Mouse (Mus musculus) stomach, postnatal 0 days (tissue): ENCODE data around the gene BC028528.

Experiments
- CTCF ChIP-seq: IDR thresholded peaks from 2 replicates; pipeline ENCODE4 v1.5.1; 2016; ENCODE audit warnings: antibody characterized with exemption, low read depth, mild to moderate bottlenecking, moderate library complexity
- EP300 ChIP-seq: optimal IDR thresholded peaks from 2 replicates; pipeline ENCODE3; 2016; ENCODE audit warnings: antibody characterized with exemption

DNA sequence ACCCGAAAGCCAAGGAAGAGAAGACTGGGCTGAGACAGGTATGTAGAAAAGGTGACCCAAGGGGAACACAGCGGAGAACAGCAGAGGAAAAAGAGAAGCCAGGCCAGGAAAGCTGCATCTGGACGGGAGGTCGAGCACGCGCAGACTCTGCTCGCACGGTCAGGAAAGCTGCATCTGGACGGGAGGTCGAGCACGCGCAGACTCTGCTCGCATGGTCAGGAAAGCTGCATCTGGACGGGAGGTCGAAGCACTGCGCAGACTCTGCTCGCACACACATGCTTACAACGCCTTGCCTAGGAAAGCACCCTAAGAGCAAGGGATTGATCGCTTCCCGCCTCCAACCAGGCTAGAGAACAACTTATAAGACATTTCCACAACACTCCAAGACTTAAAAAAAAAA is 26.2 kb downstream of the BC028528 start:
- TF ChIP-seq CTCF (no peak), EP300 (no peak)
